ENCODE assay signal across 11 mouse cellular contexts in genomic region chr10:29855749-29856313, GRCm38 (mm10).
"Had no signal": no experiment of that assay in that cellular context is flagged by ENCODE, and none has a peak within 500 bp of the region (broad histone marks: within the 10 kb centered on the region; RNA-seq: fewer than 3 reads in every experiment).

No protein-coding gene starts in this region.

- H3K36me3 ChIP-seq: limb, embryonic 13.5 days; neural tube, embryonic 12.5 days had no signal

- H3K4me2 ChIP-seq: limb, embryonic 13.5 days; lung, embryonic 14.5 days; midbrain, embryonic 11.5 days; neural tube, embryonic 12.5 days had no signal

- H3K9ac ChIP-seq: limb, embryonic 13.5 days; liver, embryonic 14.5 days; lung, embryonic 14.5 days; neural tube, embryonic 12.5 days had no signal

- H3K4me1 ChIP-seq: neural tube, embryonic 12.5 days had no signal

- H3K27ac ChIP-seq: kidney, postnatal 0 days; limb, embryonic 13.5 days; liver, embryonic 14.5 days; neural tube, embryonic 12.5 days; stomach, postnatal 0 days had no signal

- H3K4me3 ChIP-seq: limb, embryonic 13.5 days; neural tube, embryonic 12.5 days had no signal

- H3K9me3 ChIP-seq: limb, embryonic 13.5 days; neural tube, embryonic 12.5 days had no signal

- DNase-seq: kidney, postnatal 36 days; left cerebral cortex, postnatal 4 days; lung, embryonic 14.5 days; lung, postnatal 10 days; lung, postnatal 4 days had no signal

- H3K27me3 ChIP-seq: limb, embryonic 13.5 days; neural tube, embryonic 12.5 days had no signal
